Mouse (Mus musculus) bone marrow macrophage, adult 2 months (primary cell): ENCODE data around the gene Slc39a11. TPM values are rescaled to one million over a fixed set of nuclear protein-coding genes. Genes with fewer than 3 reads are reported as not detected.
A peak's percentile ranks its signal among the peaks of the same experiment; 100 is the strongest.

Experiments
- H3K27ac ChIP-seq: 2 replicates; pipeline ENCODE4 v1.5.1; 2012; ENCODE audit warnings: low read depth, low read length; ENCODE audit not compliant: insufficient read depth
- H3K4me1 ChIP-seq: 2 replicates; pipeline ENCODE4 v1.6.1; 2012; ENCODE audit warnings: low read length; ENCODE audit not compliant: control insufficient read depth, insufficient read depth
- H3K4me3 ChIP-seq: 2 replicates; pipeline ENCODE4 v1.5.1; 2012; ENCODE audit warnings: mild to moderate bottlenecking, low read length, moderate library complexity; ENCODE audit not compliant: insufficient read depth
- CTCF ChIP-seq: IDR thresholded peaks from 2 replicates; pipeline ENCODE4 v1.5.1; 2012; ENCODE audit warnings: low read depth, mild to moderate bottlenecking, low read length, moderate library complexity
- POLR2A ChIP-seq: IDR thresholded peaks from 2 replicates; pipeline ENCODE4 v1.6.1; 2012; ENCODE audit warnings: mild to moderate bottlenecking, low read depth, low read length, borderline replicate concordance
- polyA plus RNA-seq: library from polyadenylated mRNA; stranded (reverse); fragments of >200 nt; gene quantifications from 2 replicates; pipeline ENCODE4 v1.2.4, GENCODE M21; 2012; ENCODE audit not compliant: missing spikeins, insufficient read depth, insufficient read length

Slc39a11 gene
- polyA plus RNA-seq, 1 experiment: 24.3 TPM

DNA sequence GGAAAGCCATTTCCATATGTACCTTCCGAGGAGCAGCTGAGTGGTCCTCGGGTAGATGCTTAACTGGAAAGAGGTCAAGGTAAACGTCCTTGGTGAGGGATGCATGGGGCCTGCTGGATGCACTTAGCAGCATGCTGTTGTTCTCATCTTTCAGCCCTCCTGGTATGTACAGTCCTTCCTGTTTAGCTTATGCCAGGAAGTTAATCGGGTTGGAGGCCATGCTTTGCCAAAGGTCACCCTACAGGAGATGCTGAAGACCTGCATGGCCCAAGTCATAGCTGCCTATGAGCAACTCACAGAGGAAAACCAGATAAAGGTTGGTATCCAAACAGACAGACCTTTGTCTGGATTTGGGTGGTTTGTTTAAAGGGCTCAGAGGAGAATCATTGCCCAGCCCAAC is 7.3 kb upstream of the Slc39a11 start:
- Histone ChIP-seq H3K27ac (no peak overlapping the region), H3K4me3 (no peak overlapping the region), H3K4me1 (no peaks in the 10 kb centered on the region)
- TF ChIP-seq CTCF: no peak
- no peak for TF ChIP-seq POLR2A

DNA sequence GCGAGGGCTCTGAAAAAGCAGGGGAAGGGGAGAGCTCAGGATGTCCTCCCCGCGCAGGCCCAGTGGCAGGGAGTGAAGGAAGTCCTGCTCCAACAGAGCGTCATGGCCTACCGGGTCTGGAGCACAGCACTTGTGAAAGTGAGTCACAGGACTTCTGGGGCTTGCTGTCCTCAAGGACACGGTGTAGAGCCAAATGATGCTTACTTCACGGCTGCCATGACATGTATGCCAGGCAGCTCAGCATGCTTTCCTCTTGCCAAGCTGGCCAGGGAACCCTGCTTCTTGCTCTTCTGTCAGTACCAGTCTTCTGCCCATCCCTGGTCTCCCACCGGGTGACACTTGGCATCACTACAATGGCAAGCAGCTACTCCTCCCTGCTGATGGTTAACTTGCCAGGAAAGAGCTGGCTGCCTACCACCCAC is 6.6 kb upstream of the Slc39a11 start:
- no peak for TF ChIP-seq POLR2A
- Histone ChIP-seq H3K4me1 (no peaks in the 10 kb centered on the region), H3K4me3 (no peak overlapping the region), H3K27ac (no peak overlapping the region)

DNA sequence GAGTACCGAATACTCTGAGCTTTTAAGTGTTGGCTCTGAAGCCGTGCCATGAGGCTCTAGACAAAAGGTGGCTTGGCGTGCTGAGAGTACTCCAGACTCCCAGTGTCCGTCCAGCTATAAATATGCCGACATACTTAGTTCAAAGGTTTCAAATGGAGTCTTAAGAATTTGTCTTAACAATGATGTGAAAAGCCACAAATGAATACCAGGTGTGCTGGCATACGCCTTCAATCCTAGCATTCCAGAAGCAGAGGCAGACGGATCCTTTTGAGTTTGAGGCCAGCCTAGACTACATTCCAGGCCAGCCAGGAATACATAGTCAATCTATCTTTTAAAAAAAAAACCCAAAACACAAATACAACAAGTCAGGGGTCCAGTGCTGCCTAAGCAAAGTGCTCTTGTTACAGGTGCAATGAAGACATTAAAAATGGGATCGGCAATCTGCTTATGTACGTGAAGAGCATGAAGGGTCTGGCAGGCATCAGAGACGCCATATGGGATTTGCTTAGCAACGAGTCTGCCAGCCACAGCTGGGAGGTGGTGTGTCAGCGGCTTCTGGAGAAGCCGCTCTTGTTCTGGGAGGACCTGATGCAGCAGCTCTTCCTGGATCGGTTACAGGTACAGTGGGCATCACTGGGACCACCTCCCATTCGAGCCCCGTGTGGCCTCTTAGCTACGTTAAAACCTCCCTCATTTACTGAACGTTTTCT is 4.8 kb upstream of the Slc39a11 start:
- TF ChIP-seq POLR2A (no peak), CTCF (no peak)
- no peak overlapping the region for H3K27ac ChIP-seq

DNA sequence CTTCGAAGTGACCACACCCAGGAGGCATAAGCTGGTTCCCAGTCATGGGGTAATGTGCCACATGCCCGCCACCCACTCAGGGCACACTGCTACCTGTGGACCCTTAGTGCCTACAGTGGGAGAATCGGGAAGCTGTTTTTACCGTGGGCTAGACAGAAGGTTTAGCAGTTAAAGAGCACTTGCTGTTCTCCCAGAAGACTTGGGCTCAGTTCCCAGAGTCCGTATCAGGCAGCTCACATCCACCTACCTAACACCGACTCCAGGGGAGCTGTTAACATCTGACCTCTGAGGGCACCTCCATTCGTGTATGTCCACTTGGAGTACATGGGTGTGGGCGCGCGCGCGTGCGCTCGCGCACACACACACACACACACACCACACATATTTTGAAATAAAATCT is 4.2 kb upstream of the Slc39a11 start:
- Histone ChIP-seq H3K27ac (no peak overlapping the region), H3K4me3 (no peak overlapping the region), H3K4me1 (peaks cover 7% of the 10 kb centered on the region)
- TF ChIP-seq CTCF (no peak), POLR2A (no peak)

More for the DNA sequence above, 4.8 kb upstream of the Slc39a11 start:
- Histone ChIP-seq H3K4me3 (no peak overlapping the region), H3K4me1 (peaks cover 7% of the 10 kb centered on the region)

DNA sequence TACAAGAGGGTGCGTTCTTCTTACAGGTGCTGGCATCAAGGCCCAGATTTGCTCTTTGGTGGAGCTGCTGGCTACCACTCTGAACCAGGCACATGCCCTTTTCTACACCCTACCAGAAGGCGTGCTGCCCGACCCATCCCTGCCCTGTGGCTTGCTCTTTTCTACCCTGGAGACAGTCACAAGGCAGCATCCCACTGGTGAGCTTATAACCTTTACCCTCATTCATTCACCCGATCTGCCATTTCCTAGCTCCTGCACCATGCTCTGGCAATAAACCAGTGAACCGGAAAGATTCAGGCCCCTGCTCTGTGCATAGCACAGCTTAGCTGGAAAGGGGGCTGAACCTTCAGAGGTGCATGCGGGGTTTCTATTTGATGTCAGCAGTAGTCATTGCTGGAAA is 2.6 kb upstream of the Slc39a11 start:
- TF ChIP-seq POLR2A (no peak), CTCF (no peak)
- no peak overlapping the region for H3K27ac ChIP-seq
- no peak overlapping the region for H3K4me3 ChIP-seq
- H3K4me1 ChIP-seq: peaks cover 11% of the 10 kb centered on the region

DNA sequence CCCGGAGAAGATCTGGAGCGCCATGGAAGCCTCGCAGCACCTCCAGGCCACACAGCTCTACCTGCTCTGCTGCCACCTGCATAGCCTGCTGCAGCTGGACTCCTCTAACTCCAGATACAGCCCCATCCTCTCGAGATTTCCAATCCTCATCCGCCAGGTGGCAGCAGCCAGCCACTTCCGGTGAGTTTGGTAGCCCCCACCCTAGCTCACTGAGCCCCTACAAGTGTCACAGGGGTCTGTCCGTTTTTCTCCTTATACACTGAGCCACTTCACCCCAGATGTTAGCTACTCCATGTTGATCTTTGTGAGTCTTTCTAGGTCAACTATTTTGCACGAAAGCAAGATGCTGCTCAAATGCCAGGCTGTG is 2.0 kb upstream of the Slc39a11 start:
- peaks cover 11% of the 10 kb centered on the region for H3K4me1 ChIP-seq
- no peak for TF ChIP-seq POLR2A
- no peak for TF ChIP-seq CTCF
- no peak overlapping the region for H3K27ac ChIP-seq
- no peak overlapping the region for H3K4me3 ChIP-seq

DNA sequence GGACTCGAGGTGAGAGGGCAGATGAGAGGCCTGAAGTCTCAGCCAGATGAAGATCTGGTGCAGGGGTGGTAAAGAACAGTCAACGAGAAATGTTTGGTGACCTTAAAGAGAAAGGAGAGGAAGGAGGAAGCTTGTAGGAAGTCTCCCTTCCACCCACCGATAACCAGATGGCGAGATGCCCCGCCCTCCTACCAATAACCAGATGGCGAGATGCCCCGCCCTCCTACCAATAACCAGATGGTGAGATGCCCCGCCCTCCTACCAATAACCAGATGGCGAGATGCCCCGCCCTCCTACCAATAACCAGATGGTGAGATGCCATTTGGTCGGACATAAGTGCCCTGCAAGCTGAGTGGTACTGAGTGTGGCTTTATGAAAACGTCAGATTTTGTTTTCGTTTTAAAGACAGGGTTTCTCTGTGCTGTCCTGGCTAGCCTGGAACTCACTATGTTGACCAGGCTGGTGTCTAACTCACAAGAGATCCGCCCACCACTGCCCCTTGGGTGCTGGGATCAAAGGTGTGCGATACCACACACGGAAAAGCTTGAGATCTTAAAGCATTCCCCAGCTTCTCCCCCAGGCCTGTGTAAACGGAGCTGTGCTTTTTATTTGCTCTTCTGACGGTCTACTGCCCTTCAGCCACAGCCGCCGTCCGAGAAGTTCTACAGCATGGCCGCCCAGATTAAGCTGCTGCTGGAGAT is 1.5 kb upstream of the Slc39a11 start:
- H3K4me3 ChIP-seq: no peak overlapping the region
- TF ChIP-seq POLR2A: no peak
- no peak for TF ChIP-seq CTCF
- H3K4me1 ChIP-seq: peaks cover 11% of the 10 kb centered on the region
- no peak overlapping the region for H3K27ac ChIP-seq

DNA sequence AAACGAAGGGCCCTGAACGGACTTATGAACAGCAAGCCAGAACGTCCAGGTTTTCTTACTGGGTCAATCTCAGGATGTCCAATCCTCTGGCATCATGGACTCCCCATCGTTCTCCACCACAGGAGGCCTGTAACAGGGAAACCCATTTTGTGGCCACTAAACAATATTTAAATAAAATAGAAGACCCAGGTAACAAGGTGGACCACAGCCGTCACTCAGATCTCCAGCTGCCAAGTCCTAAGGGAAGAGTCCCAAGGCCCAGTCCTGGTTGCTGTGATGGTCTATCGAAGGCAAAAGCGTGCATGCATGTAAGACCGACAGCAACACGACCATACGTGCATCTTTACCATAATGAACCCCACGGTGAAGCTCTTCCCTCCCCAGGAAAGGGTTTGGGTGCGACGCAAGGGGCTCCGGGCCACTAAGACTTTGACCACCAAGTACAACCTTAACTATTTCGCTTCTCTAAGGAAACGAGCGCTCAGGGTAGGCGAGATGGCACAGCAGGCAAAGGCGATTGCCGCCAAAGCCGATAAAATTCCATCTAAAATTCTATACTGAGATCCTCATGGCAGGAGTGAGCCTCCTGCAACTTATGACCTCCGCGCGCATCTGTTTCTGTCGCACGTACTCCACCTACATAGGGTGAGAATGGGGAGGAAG is 1.1 kb downstream of the Slc39a11 start, which contains the start of gene Cog1:
Gene Cog1, plus strand, starts transcription at position 480 of the 663 bp plus-strand sequence.
- Histone ChIP-seq H3K4me3 (peak within 1 kb of the TSS; percentile 82), H3K4me1 (peaks cover 11% of the 10 kb centered on the region), H3K27ac (peak within 1 kb of the TSS; percentile 53)
- TF ChIP-seq CTCF (no peak; the same call in 1 of the 2 replicates), POLR2A (no peak)

DNA sequence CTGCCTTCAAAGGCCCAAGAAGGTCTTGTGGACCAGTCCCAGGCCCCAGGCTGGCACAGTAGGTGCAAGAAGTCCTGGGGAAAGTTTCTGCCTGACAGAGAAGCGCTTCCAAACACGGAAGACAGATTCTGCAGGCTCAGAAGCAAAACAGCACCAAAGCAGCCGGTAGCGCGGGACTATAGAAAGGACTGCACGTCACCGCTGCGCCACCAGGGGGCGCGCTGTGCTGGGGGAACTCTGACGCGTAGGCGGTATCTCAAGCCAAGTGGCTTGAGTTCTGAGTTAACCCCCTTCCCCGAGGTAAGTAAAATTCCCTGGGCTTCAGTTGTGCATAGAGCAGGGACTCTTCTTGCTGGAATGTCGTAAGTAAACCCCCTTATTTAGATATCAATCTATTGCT is 1.7 kb downstream of the Slc39a11 start:
- Histone ChIP-seq H3K4me1 (peaks cover 11% of the 10 kb centered on the region), H3K4me3 (no peak overlapping the region), H3K27ac (no peak overlapping the region)
- TF ChIP-seq POLR2A (no peak), CTCF (peak; percentile 93)

DNA sequence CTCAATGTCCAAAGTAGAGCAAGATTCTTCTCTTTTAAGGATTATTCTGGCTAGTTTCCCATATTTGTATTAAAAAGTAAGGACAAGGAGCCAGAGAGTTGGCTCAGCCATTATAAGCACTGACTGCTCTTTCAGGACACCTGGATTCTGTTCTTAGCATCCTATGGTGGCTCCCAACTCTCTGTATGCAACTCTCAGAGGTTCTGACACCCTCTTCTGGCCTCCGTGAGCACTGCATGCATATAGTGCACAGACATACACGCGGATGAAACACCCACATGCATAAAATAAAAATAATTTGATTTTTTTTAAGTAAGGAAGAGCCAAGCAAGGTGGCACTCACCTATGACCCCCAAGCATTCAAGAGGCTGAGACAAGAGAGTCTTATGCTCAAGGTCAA is 4.7 kb downstream of the Slc39a11 start:
- TF ChIP-seq POLR2A: no peak
- no peak for TF ChIP-seq CTCF
- Histone ChIP-seq H3K4me1 (peaks cover 4% of the 10 kb centered on the region), H3K4me3 (no peak overlapping the region), H3K27ac (no peak overlapping the region)
